Mouse (Mus musculus): ENCODE measurements around the gene Zfp618. TPM values are rescaled to one million over a fixed set of nuclear protein-coding genes. Genes with fewer than 3 reads are reported as not detected.

Zfp618 gene
- polyA plus RNA-seq, 1 experiment = 12.8 TPM

- no peak for TF ChIP-seq CTCF (IDR thresholded peaks at IDR 0.05; ENCODE audit: control insufficient read depth, insufficient read depth, insufficient replicate concordance, low read depth, low read length)
- TF ChIP-seq POLR2A (IDR thresholded peaks at IDR 0.05; ENCODE audit: control insufficient read depth, low read depth, low read length) = no peak
- no peak overlapping the region for H3K4me3 ChIP-seq (ENCODE audit: control insufficient read depth, low read depth, low read length)
- H3K27ac ChIP-seq (ENCODE audit: control insufficient read depth, insufficient read depth, low read depth, low read length) = no peak overlapping the region
- H3K36me3 ChIP-seq (ENCODE audit: control insufficient read depth, insufficient read depth, low read length) = no peaks in the 10 kb centered on the region
- peaks cover 3% of the 10 kb centered on the region; the same call in 1 of the 2 replicates for H3K4me1 ChIP-seq (ENCODE audit: control insufficient read depth, insufficient read depth, low read length)
- H3K27me3 ChIP-seq (ENCODE audit: control insufficient read depth, insufficient read depth, low read length) = no peaks in the 10 kb centered on the region
Measured at GRCm38 (mm10) chr4:63021034-63021700, 55.8 kb downstream of the Zfp618 start.

DNA sequence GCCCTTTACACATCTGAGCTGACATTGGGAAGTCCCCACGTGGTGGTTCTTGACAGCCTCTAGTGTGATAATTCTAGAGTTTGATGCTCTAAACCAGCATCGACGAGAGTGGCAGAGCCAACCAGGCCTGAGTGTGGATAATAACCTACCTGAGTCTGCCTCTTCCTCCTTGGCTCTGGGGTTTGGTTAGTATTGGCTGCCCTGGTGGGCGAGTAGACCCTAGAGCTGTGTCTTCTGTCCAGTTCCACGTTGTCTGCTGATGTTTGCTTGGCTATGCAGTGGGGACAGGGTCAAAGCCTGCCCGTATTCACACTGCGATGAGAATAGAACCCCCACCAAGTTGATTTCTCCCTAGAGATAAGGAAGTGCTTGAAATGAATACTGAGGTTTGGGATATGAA lies 58.1 kb downstream of the Zfp618 start:
- Histone ChIP-seq H3K4me1 (ENCODE audit: control insufficient read depth, insufficient read depth, low read length) (peaks cover 3% of the 10 kb centered on the region; the same call in 1 of the 2 replicates), H3K4me3 (ENCODE audit: control insufficient read depth, low read depth, low read length) (no peak overlapping the region), H3K27me3 (ENCODE audit: control insufficient read depth, insufficient read depth, low read length) (no peaks in the 10 kb centered on the region), H3K36me3 (ENCODE audit: control insufficient read depth, insufficient read depth, low read length) (no peaks in the 10 kb centered on the region), H3K27ac (ENCODE audit: control insufficient read depth, insufficient read depth, low read depth, low read length) (no peak overlapping the region)
- TF ChIP-seq POLR2A (IDR thresholded peaks at IDR 0.05; ENCODE audit: control insufficient read depth, low read depth, low read length) = no peak
- TF ChIP-seq CTCF (IDR thresholded peaks at IDR 0.05; ENCODE audit: control insufficient read depth, insufficient read depth, insufficient replicate concordance, low read depth, low read length) = no peak

- Histone ChIP-seq H3K4me1 (ENCODE audit: control insufficient read depth, insufficient read depth, low read length) (peaks cover 3% of the 10 kb centered on the region; the same call in 1 of the 2 replicates), H3K4me3 (ENCODE audit: control insufficient read depth, low read depth, low read length) (no peak overlapping the region), H3K27me3 (ENCODE audit: control insufficient read depth, insufficient read depth, low read length) (no peaks in the 10 kb centered on the region), H3K27ac (ENCODE audit: control insufficient read depth, insufficient read depth, low read depth, low read length) (no peak overlapping the region), H3K36me3 (ENCODE audit: control insufficient read depth, insufficient read depth, low read length) (no peaks in the 10 kb centered on the region)
- TF ChIP-seq POLR2A (IDR thresholded peaks at IDR 0.05; ENCODE audit: control insufficient read depth, low read depth, low read length) (no peak), CTCF (IDR thresholded peaks at IDR 0.05; ENCODE audit: control insufficient read depth, insufficient read depth, insufficient replicate concordance, low read depth, low read length) (no peak)
Measured at GRCm38 (mm10) chr4:63024098-63024497, 58.7 kb downstream of the Zfp618 start.

- Histone ChIP-seq H3K27ac (ENCODE audit: control insufficient read depth, insufficient read depth, low read depth, low read length) (no peak overlapping the region), H3K4me1 (ENCODE audit: control insufficient read depth, insufficient read depth, low read length) (peaks cover 3% of the 10 kb centered on the region; the same call in 1 of the 2 replicates), H3K27me3 (ENCODE audit: control insufficient read depth, insufficient read depth, low read length) (no peaks in the 10 kb centered on the region), H3K4me3 (ENCODE audit: control insufficient read depth, low read depth, low read length) (no peak overlapping the region), H3K36me3 (ENCODE audit: control insufficient read depth, insufficient read depth, low read length) (no peaks in the 10 kb centered on the region)
- TF ChIP-seq POLR2A (IDR thresholded peaks at IDR 0.05; ENCODE audit: control insufficient read depth, low read depth, low read length) = no peak
- TF ChIP-seq CTCF (IDR thresholded peaks at IDR 0.05; ENCODE audit: control insufficient read depth, insufficient read depth, insufficient replicate concordance, low read depth, low read length) = no peak
Measured at GRCm38 (mm10) chr4:63024734-63025256, 59.4 kb downstream of the Zfp618 start.

DNA sequence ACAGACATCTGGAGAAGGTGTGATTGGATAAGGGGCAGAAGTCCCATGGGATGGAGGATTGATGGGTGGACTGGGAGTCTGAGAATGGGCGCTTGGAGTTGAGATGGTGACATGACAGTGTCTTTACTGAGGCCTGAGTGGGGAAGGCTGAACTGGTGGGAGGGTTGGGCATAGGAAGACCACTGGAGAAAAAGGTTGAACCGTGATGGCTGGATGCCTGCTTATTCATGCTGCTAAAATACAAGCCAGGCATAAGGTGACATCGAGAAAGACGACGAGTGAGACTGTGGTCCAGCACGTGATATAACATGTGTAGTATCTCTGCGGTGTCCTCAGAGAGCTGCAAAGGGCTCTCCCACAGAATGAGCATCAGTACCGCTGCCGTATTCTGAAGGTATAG lies 59.9 kb downstream of the Zfp618 start:
- no peaks in the 10 kb centered on the region for H3K36me3 ChIP-seq (ENCODE audit: control insufficient read depth, insufficient read depth, low read length)
- no peaks in the 10 kb centered on the region for H3K27me3 ChIP-seq (ENCODE audit: control insufficient read depth, insufficient read depth, low read length)
- no peak for TF ChIP-seq POLR2A (IDR thresholded peaks at IDR 0.05; ENCODE audit: control insufficient read depth, low read depth, low read length)
- no peak for TF ChIP-seq CTCF (IDR thresholded peaks at IDR 0.05; ENCODE audit: control insufficient read depth, insufficient read depth, insufficient replicate concordance, low read depth, low read length)
- no peak overlapping the region for H3K27ac ChIP-seq (ENCODE audit: control insufficient read depth, insufficient read depth, low read depth, low read length)
- H3K4me1 ChIP-seq (ENCODE audit: control insufficient read depth, insufficient read depth, low read length) = peaks cover 3% of the 10 kb centered on the region; the same call in 1 of the 2 replicates
- no peak overlapping the region for H3K4me3 ChIP-seq (ENCODE audit: control insufficient read depth, low read depth, low read length)

DNA sequence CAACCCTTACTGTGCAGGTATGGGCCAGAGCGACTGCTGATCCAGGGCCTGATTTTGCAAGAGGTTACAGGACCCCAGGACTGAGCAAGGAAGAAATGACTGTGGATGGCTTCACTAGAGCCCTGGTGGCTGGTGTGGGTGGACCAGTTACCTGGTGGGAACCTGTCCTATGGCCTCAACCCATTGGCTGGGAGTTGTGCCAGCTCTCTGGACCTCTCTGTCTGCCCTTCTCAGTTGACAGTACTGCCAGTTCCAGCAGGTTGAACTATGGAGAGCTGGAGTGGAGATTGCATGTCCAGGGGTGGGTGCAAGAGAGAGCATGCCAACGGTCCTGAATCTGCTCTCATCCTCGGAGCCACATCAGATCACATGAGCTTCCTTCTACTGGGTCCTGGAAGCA lies 60.9 kb downstream of the Zfp618 start:
- TF ChIP-seq POLR2A (IDR thresholded peaks at IDR 0.05; ENCODE audit: control insufficient read depth, low read depth, low read length) (no peak), CTCF (IDR thresholded peaks at IDR 0.05; ENCODE audit: control insufficient read depth, insufficient read depth, insufficient replicate concordance, low read depth, low read length) (no peak)
- no peaks in the 10 kb centered on the region for H3K27me3 ChIP-seq (ENCODE audit: control insufficient read depth, insufficient read depth, low read length)
- H3K36me3 ChIP-seq (ENCODE audit: control insufficient read depth, insufficient read depth, low read length) = no peaks in the 10 kb centered on the region
- no peak overlapping the region for H3K4me3 ChIP-seq (ENCODE audit: control insufficient read depth, low read depth, low read length)
- no peak overlapping the region for H3K27ac ChIP-seq (ENCODE audit: control insufficient read depth, insufficient read depth, low read depth, low read length)
- peaks cover 1% of the 10 kb centered on the region; the same call in 1 of the 2 replicates for H3K4me1 ChIP-seq (ENCODE audit: control insufficient read depth, insufficient read depth, low read length)

DNA sequence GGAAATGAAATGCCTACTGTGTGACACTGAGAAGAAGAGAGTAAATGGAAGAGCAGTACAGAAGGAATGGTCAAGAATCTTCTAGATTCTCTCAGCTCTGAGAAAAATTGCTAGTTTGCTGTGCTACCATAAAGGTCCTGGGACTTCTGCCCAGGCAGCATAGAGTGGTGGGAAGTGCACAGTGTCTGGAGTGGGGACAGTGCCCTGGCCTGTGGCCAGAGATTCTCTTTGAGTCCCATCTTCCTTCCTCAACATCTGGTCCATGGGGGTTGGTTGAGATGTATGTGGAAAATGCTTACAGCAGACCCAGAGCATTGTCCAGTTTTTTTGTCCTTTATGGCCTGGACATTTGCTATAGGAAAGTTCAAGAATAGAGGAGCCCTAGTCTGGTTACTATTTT lies 62.1 kb downstream of the Zfp618 start:
- no peaks in the 10 kb centered on the region for H3K4me1 ChIP-seq (ENCODE audit: control insufficient read depth, insufficient read depth, low read length)
- no peak overlapping the region for H3K4me3 ChIP-seq (ENCODE audit: control insufficient read depth, low read depth, low read length)
- TF ChIP-seq POLR2A (IDR thresholded peaks at IDR 0.05; ENCODE audit: control insufficient read depth, low read depth, low read length) (no peak), CTCF (IDR thresholded peaks at IDR 0.05; ENCODE audit: control insufficient read depth, insufficient read depth, insufficient replicate concordance, low read depth, low read length) (no peak)
- H3K36me3 ChIP-seq (ENCODE audit: control insufficient read depth, insufficient read depth, low read length) = no peaks in the 10 kb centered on the region
- no peaks in the 10 kb centered on the region for H3K27me3 ChIP-seq (ENCODE audit: control insufficient read depth, insufficient read depth, low read length)
- no peak overlapping the region for H3K27ac ChIP-seq (ENCODE audit: control insufficient read depth, insufficient read depth, low read depth, low read length)

All from testis, adult 2 months (tissue).